Mouse (Mus musculus) neural tube, embryonic 12.5 days (tissue): ENCODE measurements around the gene Rnf133. TPM values are rescaled to one million over a fixed set of nuclear protein-coding genes. Genes with fewer than 3 reads are reported as not detected.

ENCODE experiments used
- ATAC-seq: fragments of 200-750 bp; cut with Nextera tagmentation; 2 replicates; pipeline ENCODE4 v1.8.0; 2017; ENCODE audit warnings: low read depth, mild to moderate bottlenecking, moderate TSS enrichment, moderate library complexity; ENCODE audit not compliant: low FRiP score
- H3K27ac ChIP-seq: fragments of 300-500 bp; sonication (generic); 2 replicates; pipeline ENCODE4 v1.5.1; 2016
- H3K27me3 ChIP-seq: fragments of 300-500 bp; sonication (generic); replicated peaks from 2 replicates; pipeline ENCODE4 v1.6.1; 2016; ENCODE audit warnings: mild to moderate bottlenecking
- H3K36me3 ChIP-seq: fragments of 300-500 bp; sonication (generic); 2 replicates; pipeline ENCODE4 v1.6.1; 2016; ENCODE audit warnings: mild to moderate bottlenecking
- H3K4me1 ChIP-seq: fragments of 300-500 bp; sonication (generic); 2 replicates; pipeline ENCODE4 v1.6.1; 2016
- H3K4me2 ChIP-seq: fragments of 300-500 bp; sonication (generic); replicated peaks from 2 replicates; pipeline ENCODE4 v1.6.1; 2016; ENCODE audit warnings: mild to moderate bottlenecking
- H3K4me3 ChIP-seq: fragments of 300-500 bp; sonication (generic); 2 replicates; pipeline ENCODE4 v1.5.1; 2016
- H3K9ac ChIP-seq: fragments of 300-500 bp; sonication (generic); 2 replicates; pipeline ENCODE4 v1.6.1; 2016; ENCODE audit warnings: mild to moderate bottlenecking
- H3K9me3 ChIP-seq: fragments of 300-500 bp; sonication (generic); 2 replicates; pipeline ENCODE4 v1.6.1; 2016; ENCODE audit warnings: mild to moderate bottlenecking
- WGBS: fragments of 180-500 bp; shearing (Covaris S2); methylation state at CpG from one replicate; pipeline ENCODE4 v1.1.7; 2016; 5-methylcytosine and 5-hydroxymethylcytosine counted together
- polyA plus RNA-seq: library from polyadenylated mRNA; unstranded; fragments of >200 nt; fragmentation: Nextera tagmentation; extraction: Ambion mirVana; gene quantifications from 2 replicates; pipeline ENCODE4 v1.2.1, GENCODE M21; 2016

Rnf133 gene
- not detected in 2 replicates for polyA plus RNA-seq

GRCm38 (mm10) chr6:23650205-23650604 lies at the start of gene Rnf133:
Gene Rnf133, minus strand, starts transcription at chr6:23650305.
- no peak for ATAC-seq

GRCm38 (mm10) chr6:23678172-23678571 lies 28.1 kb upstream of the Rnf133 start:
- Histone ChIP-seq H3K4me2 (no peak overlapping the region), H3K9me3 (no peaks in the 10 kb centered on the region), H3K9ac (no peak overlapping the region), H3K4me3 (no peak overlapping the region), H3K27ac (no peak overlapping the region), H3K4me1 (no peaks in the 10 kb centered on the region), H3K27me3 (no peaks in the 10 kb centered on the region), H3K36me3 (no peaks in the 10 kb centered on the region)
- WGBS = 80% methylated on average over 1 of the region's 1 CpGs
- ATAC-seq = no peak

More at GRCm38 (mm10) chr6:23650205-23650604, at the start of gene Rnf133:
- Histone ChIP-seq H3K4me3 (no peak within 1 kb of the TSS), H3K4me1 (no peaks in the 10 kb centered on the region), H3K27me3 (no peaks in the 10 kb centered on the region), H3K4me2 (no peak within 1 kb of the TSS), H3K9me3 (no peaks in the 10 kb centered on the region), H3K27ac (no peak within 1 kb of the TSS), H3K36me3 (no peaks in the 10 kb centered on the region), H3K9ac (no peak within 1 kb of the TSS)
- 92% methylated on average over 2 of the region's 2 CpGs for WGBS

- Histone ChIP-seq H3K36me3 (no peaks in the 10 kb centered on the region), H3K27me3 (no peaks in the 10 kb centered on the region), H3K9ac (no peak within 1 kb of the TSS), H3K4me1 (no peaks in the 10 kb centered on the region), H3K27ac (no peak within 1 kb of the TSS), H3K4me3 (no peak within 1 kb of the TSS), H3K9me3 (no peaks in the 10 kb centered on the region), H3K4me2 (no peak within 1 kb of the TSS)
- ATAC-seq = no peak
- 96% methylated on average over 2 of the region's 2 CpGs for WGBS
These were observed 4.9 kb upstream of the Rnf133 start, which contains the start of gene Rnf148 for GRCm38 (mm10) chr6:23655036-23655435. Gene Rnf148, minus strand, starts transcription at chr6:23655136.

GRCm38 (mm10) chr6:23648732-23649131 lies 1.4 kb downstream of the Rnf133 start:
- Histone ChIP-seq H3K9me3 (no peaks in the 10 kb centered on the region), H3K27ac (no peak overlapping the region)
- WGBS = 87% methylated on average over 8 of the region's 8 CpGs

DNA sequence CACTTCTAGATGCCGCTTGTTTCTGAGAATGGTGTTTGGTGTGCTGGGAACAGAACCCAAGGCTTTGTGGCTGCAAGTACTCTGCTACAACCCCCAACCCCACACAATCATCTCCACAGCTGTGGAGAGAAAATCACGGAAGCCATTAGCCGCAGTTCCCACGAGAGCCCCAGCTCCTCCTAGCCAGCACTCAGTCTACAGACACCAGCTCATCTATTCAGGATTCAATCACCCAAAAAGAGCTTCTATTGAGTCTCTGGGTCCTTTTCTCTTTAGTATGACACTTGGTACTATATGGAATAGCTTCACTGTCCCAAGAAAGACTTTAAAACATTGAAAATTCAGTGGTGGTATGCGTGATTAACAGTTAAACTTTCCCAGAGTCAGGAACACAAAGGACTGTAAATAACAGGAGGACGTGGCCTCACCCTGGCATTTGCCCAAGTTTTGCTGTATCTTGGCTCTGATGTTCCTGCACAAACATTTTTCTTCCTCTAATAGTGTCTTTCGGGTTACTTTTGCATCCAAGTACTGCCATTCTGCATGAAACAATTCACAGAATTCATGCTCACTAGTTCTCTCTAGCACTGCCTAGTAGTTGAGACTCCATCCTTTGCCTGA lies 2.4 kb downstream of the Rnf133 start:
- Histone ChIP-seq H3K36me3 (no peaks in the 10 kb centered on the region), H3K4me1 (no peaks in the 10 kb centered on the region), H3K4me2 (no peak overlapping the region), H3K9me3 (no peaks in the 10 kb centered on the region), H3K27ac (no peak overlapping the region), H3K4me3 (no peak overlapping the region), H3K9ac (no peak overlapping the region), H3K27me3 (no peaks in the 10 kb centered on the region)
- ATAC-seq = no peak
- WGBS = 74% methylated on average over 7 of the region's 7 CpGs

More at GRCm38 (mm10) chr6:23648732-23649131, 1.4 kb downstream of the Rnf133 start:
- H3K4me2 ChIP-seq = no peak overlapping the region
- H3K4me1 ChIP-seq = no peaks in the 10 kb centered on the region
- no peak for ATAC-seq
- H3K9ac ChIP-seq = no peak overlapping the region
- no peaks in the 10 kb centered on the region for H3K27me3 ChIP-seq
- no peaks in the 10 kb centered on the region for H3K36me3 ChIP-seq
- H3K4me3 ChIP-seq = no peak overlapping the region

DNA sequence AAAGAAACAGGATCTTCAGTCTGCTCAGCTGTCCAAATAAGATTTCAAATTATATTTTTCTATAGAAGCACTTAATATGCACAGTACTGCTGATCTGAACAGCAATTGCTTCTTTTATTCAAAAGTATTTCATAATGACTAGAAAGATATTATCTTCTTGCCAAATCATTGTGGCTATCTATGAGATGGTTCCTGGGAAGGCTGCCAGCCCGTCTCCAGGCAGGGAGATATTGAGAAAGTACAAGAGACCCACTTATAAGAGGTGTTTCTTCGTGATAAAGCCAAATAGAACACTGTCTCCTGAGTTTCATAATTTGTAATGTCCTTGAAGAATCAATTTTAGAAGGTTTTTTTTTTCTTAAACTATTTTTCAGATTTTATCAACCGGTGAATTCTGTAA lies 13.0 kb downstream of the Rnf133 start:
- Histone ChIP-seq H3K9ac (no peak overlapping the region), H3K27ac (no peak overlapping the region), H3K36me3 (no peaks in the 10 kb centered on the region), H3K9me3 (no peaks in the 10 kb centered on the region), H3K4me2 (no peak overlapping the region), H3K27me3 (no peaks in the 10 kb centered on the region), H3K4me1 (no peaks in the 10 kb centered on the region), H3K4me3 (no peak overlapping the region)
- whole genome bisulfite sequencing = 81% methylated on average over 3 of the region's 3 CpGs
- ATAC-seq = no peak

- no peaks in the 10 kb centered on the region for H3K36me3 ChIP-seq
- no peaks in the 10 kb centered on the region for H3K9me3 ChIP-seq
- no peak overlapping the region for H3K27ac ChIP-seq
- WGBS = 89% methylated on average over 3 of the region's 3 CpGs
- no peak overlapping the region for H3K4me2 ChIP-seq
- no peaks in the 10 kb centered on the region for H3K4me1 ChIP-seq
- no peak for ATAC-seq
- H3K9ac ChIP-seq = no peak overlapping the region
- no peaks in the 10 kb centered on the region for H3K27me3 ChIP-seq
- no peak overlapping the region for H3K4me3 ChIP-seq
These were observed 14.9 kb downstream of the Rnf133 start for GRCm38 (mm10) chr6:23635208-23635607.

DNA sequence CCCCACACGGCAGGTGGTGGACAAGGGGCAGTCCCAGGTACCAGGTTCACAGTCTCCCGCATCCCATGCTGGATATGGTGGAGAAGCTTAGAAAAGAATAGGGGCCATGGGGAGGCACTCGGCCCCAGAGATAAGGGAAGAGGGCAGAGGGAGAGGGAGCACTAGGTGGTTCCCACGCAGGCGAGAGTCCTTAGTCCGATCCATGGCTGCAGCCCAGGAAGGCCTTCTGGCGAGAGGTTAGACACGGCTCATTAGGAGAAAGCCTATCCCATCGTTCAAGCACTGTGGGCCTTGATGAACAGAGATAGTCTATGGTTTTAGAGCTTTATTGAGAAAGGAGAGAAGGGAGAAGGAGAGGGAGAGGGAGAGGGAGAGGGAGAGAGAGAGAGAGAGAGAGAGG lies 16.1 kb downstream of the Rnf133 start:
- no peak for ATAC-seq
- Histone ChIP-seq H3K9ac (no peak overlapping the region), H3K4me3 (no peak overlapping the region), H3K36me3 (no peaks in the 10 kb centered on the region), H3K27ac (no peak overlapping the region), H3K4me2 (no peak overlapping the region), H3K9me3 (no peaks in the 10 kb centered on the region), H3K4me1 (no peaks in the 10 kb centered on the region), H3K27me3 (no peaks in the 10 kb centered on the region)
- 77% methylated on average over 9 of the region's 9 CpGs for WGBS

GRCm38 (mm10) chr6:23630465-23630864 lies 19.6 kb downstream of the Rnf133 start:
- Histone ChIP-seq H3K36me3 (no peaks in the 10 kb centered on the region), H3K9ac (no peak overlapping the region), H3K4me1 (no peaks in the 10 kb centered on the region), H3K4me3 (no peak overlapping the region), H3K9me3 (no peaks in the 10 kb centered on the region), H3K4me2 (no peak overlapping the region), H3K27ac (no peak overlapping the region), H3K27me3 (no peaks in the 10 kb centered on the region)
- no peak for ATAC-seq
- WGBS = 10% methylated on average over 4 of the region's 4 CpGs

Other genes with a start within 250 kb of the Rnf133 start
- gene Rnf148, start 4.8 kb upstream of the Rnf133 start, polyA plus RNA-seq = not detected in 2 replicates
- 3.4 and 3.6 TPM in 2 replicates for gene Cadps2, start 189.1 kb upstream of the Rnf133 start, polyA plus RNA-seq